Mouse (Mus musculus) kidney, embryonic 16.5 days (tissue): ENCODE data around the gene N4bp2l2. TPM values are rescaled to one million over a fixed set of nuclear protein-coding genes. Genes with fewer than 3 reads are reported as not detected.
A peak's percentile ranks its signal among the peaks of the same experiment; 100 is the strongest.

Experiments
- ATAC-seq: fragments of 200-750 bp; cut with Nextera tagmentation; 2 replicates; pipeline ENCODE4 v1.8.0; 2017; ENCODE audit warnings: moderate TSS enrichment; ENCODE audit not compliant: low FRiP score, low TSS enrichment
- H3K27ac ChIP-seq: fragments of 300-500 bp; sonication (generic); 2 replicates; pipeline ENCODE4 v1.5.1; 2014; ENCODE audit warnings: low read length
- H3K27me3 ChIP-seq: fragments of 300-500 bp; sonication (generic); 2 replicates; pipeline ENCODE4 v1.6.1; 2014; ENCODE audit warnings: low read length, control low read depth, mixed read lengths; ENCODE audit not compliant: insufficient read depth
- H3K36me3 ChIP-seq: fragments of 300-500 bp; sonication (generic); 2 replicates; pipeline ENCODE4 v1.6.1; 2014; ENCODE audit warnings: low read length, control low read depth, mixed read lengths; ENCODE audit not compliant: insufficient read depth
- H3K4me1 ChIP-seq: fragments of 300-500 bp; sonication (generic); 2 replicates; pipeline ENCODE4 v1.6.1; 2014; ENCODE audit warnings: low read length, control low read depth, mixed read lengths; ENCODE audit not compliant: insufficient read depth
- H3K4me2 ChIP-seq: fragments of 300-500 bp; sonication (generic); replicated peaks from 2 replicates; pipeline ENCODE4 v1.6.1; 2014; ENCODE audit warnings: low read depth, low read length
- H3K4me3 ChIP-seq: fragments of 300-500 bp; sonication (generic); 2 replicates; pipeline ENCODE4 v1.5.1; 2014; ENCODE audit warnings: mild to moderate bottlenecking, low read length
- H3K9ac ChIP-seq: fragments of 300-500 bp; sonication (generic); replicated peaks from 2 replicates; pipeline ENCODE4 v1.6.1; 2014; ENCODE audit warnings: low read length
- H3K9me3 ChIP-seq: fragments of 300-500 bp; sonication (generic); 2 replicates; pipeline ENCODE4 v1.6.1; 2016; ENCODE audit warnings: low read length, control low read depth
- WGBS: fragments of 180-500 bp; shearing (Covaris S2); extraction: QIAGEN DNeasy Blood & Tissue Kit; methylation state at CpG from one replicate; pipeline ENCODE4 v1.1.7; 2014; 5-methylcytosine and 5-hydroxymethylcytosine counted together
- polyA plus RNA-seq: library from polyadenylated mRNA; unstranded; fragments of >200 nt; fragmentation: Nextera tagmentation; extraction: Ambion mirVana; gene quantifications from 2 replicates; pipeline ENCODE4 v1.2.1, GENCODE M21; 2015

Gene N4bp2l2
- polyA plus RNA-seq, 1 experiment from 2014 or later: 34.0 TPM

- Histone ChIP-seq H3K4me3 (no peak overlapping the region), H3K27ac (no peak overlapping the region), H3K9me3 (no peaks in the 10 kb centered on the region), H3K4me2 (no peak overlapping the region), H3K36me3 (no peaks in the 10 kb centered on the region), H3K9ac (no peak overlapping the region), H3K27me3 (no peaks in the 10 kb centered on the region), H3K4me1 (peaks cover 12% of the 10 kb centered on the region)
- ATAC-seq: no peak
- 76% methylated on average over 7 of the region's 7 CpGs for WGBS
Observed at GRCm38 (mm10) chr5:150620588-150621135, 45.3 kb downstream of the N4bp2l2 start.

GRCm38 (mm10) chr5:150618599-150619355 is 47.2 kb downstream of the N4bp2l2 start:
- no peak overlapping the region for H3K4me3 ChIP-seq
- no peak overlapping the region for H3K4me2 ChIP-seq
- no peak overlapping the region for H3K9ac ChIP-seq
- H3K27me3 ChIP-seq: no peaks in the 10 kb centered on the region
- H3K9me3 ChIP-seq: no peaks in the 10 kb centered on the region
- no peaks in the 10 kb centered on the region for H3K36me3 ChIP-seq
- peak; percentile 91 for ATAC-seq
- peak overlapping the region; percentile 52 for H3K27ac ChIP-seq
- WGBS: 52% methylated on average over 10 of the region's 10 CpGs
- H3K4me1 ChIP-seq: peaks cover 12% of the 10 kb centered on the region

GRCm38 (mm10) chr5:150616731-150617130 is 49.3 kb downstream of the N4bp2l2 start:
- Histone ChIP-seq H3K27ac (no peak overlapping the region), H3K36me3 (no peaks in the 10 kb centered on the region), H3K9me3 (no peaks in the 10 kb centered on the region), H3K9ac (no peak overlapping the region), H3K27me3 (no peaks in the 10 kb centered on the region), H3K4me1 (peaks cover 12% of the 10 kb centered on the region), H3K4me3 (no peak overlapping the region), H3K4me2 (no peak overlapping the region)
- ATAC-seq: no peak
- 74% methylated on average over 3 of the region's 3 CpGs for WGBS

- H3K9me3 ChIP-seq: no peaks in the 10 kb centered on the region
- H3K27me3 ChIP-seq: no peaks in the 10 kb centered on the region
- no peak overlapping the region for H3K27ac ChIP-seq
- no peak overlapping the region for H3K9ac ChIP-seq
- no peaks in the 10 kb centered on the region for H3K36me3 ChIP-seq
- ATAC-seq: no peak
- H3K4me2 ChIP-seq: no peak overlapping the region
- WGBS: 91% methylated on average over 2 of the region's 2 CpGs
- no peak overlapping the region for H3K4me3 ChIP-seq
- H3K4me1 ChIP-seq: peaks cover 12% of the 10 kb centered on the region
Observed at GRCm38 (mm10) chr5:150616216-150616615, 49.8 kb downstream of the N4bp2l2 start.

GRCm38 (mm10) chr5:150614054-150614453 is 51.9 kb downstream of the N4bp2l2 start:
- WGBS: 79% methylated on average over 2 of the region's 2 CpGs
- H3K4me2 ChIP-seq: no peak overlapping the region
- no peak for ATAC-seq
- no peaks in the 10 kb centered on the region for H3K36me3 ChIP-seq
- peaks cover 7% of the 10 kb centered on the region for H3K4me1 ChIP-seq
- H3K4me3 ChIP-seq: no peak overlapping the region
- H3K27me3 ChIP-seq: no peaks in the 10 kb centered on the region
- H3K9me3 ChIP-seq: no peaks in the 10 kb centered on the region
- H3K27ac ChIP-seq: no peak overlapping the region
- no peak overlapping the region for H3K9ac ChIP-seq

GRCm38 (mm10) chr5:150611697-150612096 is 54.3 kb downstream of the N4bp2l2 start:
- H3K9ac ChIP-seq: no peak overlapping the region
- H3K27me3 ChIP-seq: no peaks in the 10 kb centered on the region
- peak; percentile 71 for ATAC-seq
- WGBS: 50% methylated on average over 12 of the region's 12 CpGs
- no peaks in the 10 kb centered on the region for H3K9me3 ChIP-seq
- no peaks in the 10 kb centered on the region; the same call in 1 of the 2 replicates for H3K4me1 ChIP-seq
- no peaks in the 10 kb centered on the region for H3K36me3 ChIP-seq
- no peak overlapping the region for H3K27ac ChIP-seq
- H3K4me2 ChIP-seq: no peak overlapping the region
- no peak overlapping the region for H3K4me3 ChIP-seq

- Histone ChIP-seq H3K9me3 (no peaks in the 10 kb centered on the region), H3K36me3 (no peaks in the 10 kb centered on the region), H3K9ac (no peak overlapping the region), H3K4me2 (no peak overlapping the region), H3K4me1 (no peaks in the 10 kb centered on the region; the same call in 1 of the 2 replicates), H3K4me3 (no peak overlapping the region), H3K27ac (no peak overlapping the region), H3K27me3 (no peaks in the 10 kb centered on the region)
- 33% methylated on average over 1 of the region's 1 CpGs for WGBS
- peak; percentile 51; the same call in 1 of the 2 replicates for ATAC-seq
Observed at GRCm38 (mm10) chr5:150611136-150611535, 54.8 kb downstream of the N4bp2l2 start.

- no peak overlapping the region for H3K9ac ChIP-seq
- H3K9me3 ChIP-seq: no peaks in the 10 kb centered on the region
- H3K36me3 ChIP-seq: no peaks in the 10 kb centered on the region
- no peaks in the 10 kb centered on the region; the same call in 1 of the 2 replicates for H3K4me1 ChIP-seq
- ATAC-seq: no peak
- H3K27me3 ChIP-seq: no peaks in the 10 kb centered on the region
- H3K27ac ChIP-seq: no peak overlapping the region
- WGBS: 84% methylated on average over 8 of the region's 8 CpGs
- no peak overlapping the region for H3K4me2 ChIP-seq
- H3K4me3 ChIP-seq: no peak overlapping the region
Observed at GRCm38 (mm10) chr5:150607631-150608030, 58.4 kb downstream of the N4bp2l2 start.

- 98% methylated on average over 6 of the region's 6 CpGs for WGBS
- ATAC-seq: no peak
- H3K9ac ChIP-seq: no peak overlapping the region
Observed at GRCm38 (mm10) chr5:150606131-150606530, 59.9 kb downstream of the N4bp2l2 start.

More at GRCm38 (mm10) chr5:150606131-150606530, 59.9 kb downstream of the N4bp2l2 start:
- Histone ChIP-seq H3K4me3 (no peak overlapping the region), H3K27me3 (no peaks in the 10 kb centered on the region), H3K4me1 (no peaks in the 10 kb centered on the region), H3K27ac (no peak overlapping the region), H3K4me2 (no peak overlapping the region), H3K36me3 (no peaks in the 10 kb centered on the region), H3K9me3 (no peaks in the 10 kb centered on the region)
